Mouse (Mus musculus) brain, embryonic 14.5 days (tissue): ENCODE measurements around the gene Pdpk1.

ENCODE experiments used
- CTCF ChIP-seq: fragments of 200-500 bp; IDR thresholded peaks from 2 replicates; pipeline ENCODE4 v1.5.1; 2012; ENCODE audit warnings: inconsistent platforms, mild to moderate bottlenecking, moderate library complexity, borderline replicate concordance; ENCODE audit not compliant: insufficient read depth, insufficient read length; ENCODE audit errors: extremely low read depth
- POLR2A ChIP-seq: fragments of 200-500 bp; IDR thresholded peaks from 2 replicates; pipeline ENCODE4 v1.6.1; 2012; ENCODE audit warnings: mild to moderate bottlenecking, inconsistent platforms, borderline replicate concordance; ENCODE audit not compliant: poor library complexity, insufficient read depth, insufficient read length, severe bottlenecking; ENCODE audit errors: extremely low read depth

DNA sequence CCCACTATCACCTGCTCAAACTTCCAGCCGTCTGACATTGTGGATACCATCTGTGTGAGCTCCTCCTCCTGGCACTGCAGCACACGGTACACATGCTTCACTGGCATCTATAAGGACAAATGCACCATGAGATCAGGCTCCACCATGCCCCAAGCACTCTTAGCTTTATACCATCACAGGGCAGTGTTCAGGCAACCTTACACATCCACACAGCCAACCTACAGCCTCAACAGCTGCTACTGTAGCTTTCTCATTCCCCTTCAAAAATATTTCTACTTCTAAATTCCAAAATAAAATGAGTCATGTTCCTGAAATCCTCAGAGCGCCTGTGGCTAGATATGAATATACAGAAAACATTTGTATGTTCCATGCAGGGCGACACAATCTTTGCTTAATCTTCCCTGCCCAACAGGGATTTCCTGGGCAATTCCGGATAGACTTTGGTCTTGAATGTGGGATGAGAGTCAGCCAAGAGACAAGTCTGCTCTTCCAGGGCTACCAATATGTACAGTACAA lies 92.9 kb downstream of the Pdpk1 start:
- no peak for TF ChIP-seq POLR2A
- no peak for TF ChIP-seq CTCF
